Mouse (Mus musculus): Measurements from ENCODE around the gene Vps26a. TPM values are rescaled to one million over a fixed set of nuclear protein-coding genes. Genes with fewer than 3 reads are reported as not detected.

The Vps26a gene
- 107 and 117 TPM in 2 replicates for polyA plus RNA-seq (2014; fragmentation: Nextera tagmentation; extraction: Ambion mirVana)

DNA sequence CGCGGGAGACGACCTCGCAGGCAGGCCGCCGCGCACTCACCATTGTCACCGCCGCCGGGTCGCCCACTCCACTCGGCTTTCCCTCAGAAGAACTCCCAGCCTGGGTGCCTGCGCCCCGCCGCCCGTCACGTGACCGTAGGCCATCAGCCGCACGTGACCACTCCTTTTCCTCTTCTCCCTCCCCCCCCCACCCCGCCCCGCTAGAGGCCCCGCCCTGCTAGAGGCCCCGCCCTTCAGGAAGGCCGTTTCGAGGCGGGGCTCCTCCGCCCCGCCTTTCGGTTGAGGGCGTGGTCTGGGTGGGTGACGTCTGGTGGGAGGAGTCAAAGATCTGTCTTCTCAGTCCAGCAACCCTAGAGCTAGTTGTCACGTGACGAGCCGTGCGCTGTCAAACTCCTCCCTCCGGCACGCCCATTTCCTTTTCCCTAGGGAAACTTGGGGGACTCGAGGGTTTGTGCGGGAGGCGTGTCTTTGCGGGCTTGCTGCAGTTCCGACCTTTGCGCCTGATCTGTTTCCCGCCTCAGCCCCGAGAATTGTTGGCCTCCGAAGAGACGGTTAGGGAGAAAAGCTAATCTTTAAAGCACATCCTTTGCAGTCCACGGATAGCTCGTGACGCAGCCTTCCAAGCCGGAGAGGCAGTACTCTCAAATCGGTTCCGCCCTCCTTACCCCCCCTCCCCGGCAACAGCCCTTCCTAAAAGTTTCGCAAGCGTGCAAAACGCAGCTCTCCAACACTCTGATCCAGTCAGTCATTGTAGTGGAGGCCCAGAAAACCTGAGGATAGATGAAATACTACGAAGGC is at the start of gene Vps26a:
Vps26a (minus strand) TSS at position 188 of the 798 bp plus-strand sequence.
- peak within 1 kb of the TSS; percentile 80 for H3K27ac ChIP-seq (ENCODE audit: low read depth, low read length)
- H3K36me3 ChIP-seq (ENCODE audit: control insufficient read depth, insufficient read depth, low read length) = no peaks in the 10 kb centered on the region
- under 1% methylated on average over 59 of the region's 59 CpGs for WGBS
- no peaks in the 10 kb centered on the region for H3K9me3 ChIP-seq (ENCODE audit: control insufficient read depth, low read length)
- no peaks in the 10 kb centered on the region for H3K27me3 ChIP-seq (ENCODE audit: control insufficient read depth, insufficient read depth, low read length)
- peak within 1 kb of the TSS; percentile 87 for H3K9ac ChIP-seq (ENCODE audit: low read length)
- peak; percentile 90 for ATAC-seq (ENCODE audit: low FRiP score)
- H3K4me3 ChIP-seq (ENCODE audit: low read depth, low read length) = peak within 1 kb of the TSS; percentile 95
- peak; percentile 100 for DNase-seq (ENCODE audit: low spot score, missing footprints)
- H3K4me1 ChIP-seq (ENCODE audit: control insufficient read depth, insufficient read depth, low read length) = no peaks in the 10 kb centered on the region
- peak within 1 kb of the TSS; percentile 73 for H3K4me2 ChIP-seq

DNA sequence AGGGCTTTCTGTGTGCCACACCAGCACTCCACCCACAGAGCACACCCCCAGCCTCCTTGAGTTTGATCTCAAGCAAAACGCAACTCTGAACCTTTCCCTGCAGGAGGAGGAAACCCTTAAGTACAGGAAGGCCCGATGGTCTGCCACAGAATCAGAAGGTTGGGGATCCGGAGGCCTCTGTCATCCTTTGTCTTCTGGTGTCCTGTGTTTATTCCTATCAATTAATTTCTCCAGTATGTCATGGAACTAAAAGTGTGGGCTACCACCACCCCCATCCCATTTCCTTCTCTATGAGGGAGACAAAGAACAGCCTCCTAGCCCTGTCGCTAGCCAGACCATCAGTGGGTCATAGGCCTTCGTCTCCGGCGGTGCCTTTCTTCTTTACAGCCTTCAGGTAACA is 47.9 kb upstream of the Vps26a start:
- H3K4me2 ChIP-seq = no peak overlapping the region
- no peaks in the 10 kb centered on the region for H3K4me1 ChIP-seq (ENCODE audit: control insufficient read depth, insufficient read depth, low read length)
- DNase-seq (ENCODE audit: low spot score, missing footprints) = no peak
- no peaks in the 10 kb centered on the region for H3K9me3 ChIP-seq (ENCODE audit: control insufficient read depth, low read length)
- no peaks in the 10 kb centered on the region for H3K27me3 ChIP-seq (ENCODE audit: control insufficient read depth, insufficient read depth, low read length)
- no peak for ATAC-seq (ENCODE audit: low FRiP score)
- no peak overlapping the region for H3K4me3 ChIP-seq (ENCODE audit: low read depth, low read length)
- no peak overlapping the region for H3K27ac ChIP-seq (ENCODE audit: low read depth, low read length)
- no peaks in the 10 kb centered on the region for H3K36me3 ChIP-seq (ENCODE audit: control insufficient read depth, insufficient read depth, low read length)
- WGBS = 83% methylated on average over 7 of the region's 7 CpGs
- H3K9ac ChIP-seq (ENCODE audit: low read length) = no peak overlapping the region

DNA sequence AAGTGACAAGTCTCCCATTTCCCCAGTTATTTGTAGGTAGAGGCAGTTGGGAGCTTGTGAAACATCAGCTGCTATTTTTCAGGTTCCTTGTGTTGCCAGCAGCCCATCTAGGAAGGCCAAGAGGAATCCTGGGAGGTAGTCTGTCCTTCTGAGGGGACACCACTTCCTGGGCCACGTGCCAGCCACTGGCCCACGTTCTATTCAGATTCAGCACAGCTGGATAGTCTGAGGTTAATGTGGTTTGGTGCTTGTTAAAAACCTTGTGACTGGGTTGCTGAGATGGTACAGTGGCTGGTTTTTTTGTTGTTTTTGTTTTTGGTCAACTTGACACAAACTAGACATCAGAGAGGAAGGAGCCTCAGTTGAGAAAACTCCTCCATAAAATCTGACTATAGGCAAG is 46.2 kb upstream of the Vps26a start:
- Histone ChIP-seq H3K27me3 (ENCODE audit: control insufficient read depth, insufficient read depth, low read length) (no peaks in the 10 kb centered on the region), H3K4me1 (ENCODE audit: control insufficient read depth, insufficient read depth, low read length) (no peaks in the 10 kb centered on the region), H3K4me3 (ENCODE audit: low read depth, low read length) (no peak overlapping the region), H3K27ac (ENCODE audit: low read depth, low read length) (no peak overlapping the region), H3K36me3 (ENCODE audit: control insufficient read depth, insufficient read depth, low read length) (no peaks in the 10 kb centered on the region), H3K9ac (ENCODE audit: low read length) (no peak overlapping the region), H3K4me2 (no peak overlapping the region), H3K9me3 (ENCODE audit: control insufficient read depth, low read length) (no peaks in the 10 kb centered on the region)
- 58% methylated on average over 2 of the region's 2 CpGs for WGBS
- ATAC-seq (ENCODE audit: low FRiP score) (no peak), DNase-seq (ENCODE audit: low spot score, missing footprints) (no peak)

DNA sequence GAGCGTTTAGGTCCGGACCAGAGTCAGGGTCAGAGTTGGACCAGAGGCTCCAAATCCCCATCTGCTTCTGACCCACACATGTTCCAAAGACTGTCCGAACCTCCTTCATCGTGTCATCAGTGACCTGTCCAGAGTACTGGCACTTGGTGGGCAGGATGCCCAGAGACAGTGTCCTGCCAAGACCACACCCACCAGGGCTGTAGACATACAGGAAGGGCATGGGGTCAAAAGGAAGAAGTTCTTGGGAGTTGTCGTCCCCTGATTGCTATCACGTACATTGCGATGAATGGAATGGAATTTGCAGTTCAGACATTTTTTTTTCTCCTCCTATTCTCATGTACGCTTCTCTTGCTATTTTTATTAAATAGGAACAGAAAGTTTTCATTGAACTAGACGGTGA is 43.6 kb upstream of the Vps26a start:
- Histone ChIP-seq H3K36me3 (ENCODE audit: control insufficient read depth, insufficient read depth, low read length) (no peaks in the 10 kb centered on the region), H3K4me1 (ENCODE audit: control insufficient read depth, insufficient read depth, low read length) (no peaks in the 10 kb centered on the region), H3K27me3 (ENCODE audit: control insufficient read depth, insufficient read depth, low read length) (no peaks in the 10 kb centered on the region), H3K4me3 (ENCODE audit: low read depth, low read length) (no peak overlapping the region), H3K9ac (ENCODE audit: low read length) (no peak overlapping the region), H3K9me3 (ENCODE audit: control insufficient read depth, low read length) (no peaks in the 10 kb centered on the region), H3K4me2 (no peak overlapping the region), H3K27ac (ENCODE audit: low read depth, low read length) (no peak overlapping the region)
- WGBS = 92% methylated on average over 9 of the region's 9 CpGs
- DNase-seq (ENCODE audit: low spot score, missing footprints) = no peak
- no peak for ATAC-seq (ENCODE audit: low FRiP score)

DNA sequence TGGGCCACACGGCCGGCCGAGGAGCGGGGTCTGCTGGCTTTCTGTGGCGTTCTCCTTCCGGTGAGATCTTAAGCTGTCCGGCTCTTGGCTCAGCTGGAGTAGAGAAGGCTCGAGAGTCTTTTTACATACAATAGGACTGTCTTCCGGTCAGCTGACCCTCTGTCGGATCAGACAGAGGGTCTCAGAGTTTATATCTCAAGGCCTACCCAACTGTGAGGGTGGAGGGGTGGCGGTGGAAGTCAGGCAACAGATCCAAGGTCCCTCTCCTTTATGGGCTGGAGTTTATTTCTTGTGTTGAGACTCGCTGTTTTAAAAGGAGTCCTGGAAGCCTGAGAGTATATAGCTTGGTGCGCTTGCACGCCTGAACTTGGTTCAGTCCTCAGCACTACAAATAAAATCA is 40.7 kb upstream of the Vps26a start, which contains the start of gene Srgn:
Srgn (minus strand) TSS at position 101 of the 400 bp plus-strand sequence.
- WGBS = 86% methylated on average over 14 of the region's 14 CpGs

DNA sequence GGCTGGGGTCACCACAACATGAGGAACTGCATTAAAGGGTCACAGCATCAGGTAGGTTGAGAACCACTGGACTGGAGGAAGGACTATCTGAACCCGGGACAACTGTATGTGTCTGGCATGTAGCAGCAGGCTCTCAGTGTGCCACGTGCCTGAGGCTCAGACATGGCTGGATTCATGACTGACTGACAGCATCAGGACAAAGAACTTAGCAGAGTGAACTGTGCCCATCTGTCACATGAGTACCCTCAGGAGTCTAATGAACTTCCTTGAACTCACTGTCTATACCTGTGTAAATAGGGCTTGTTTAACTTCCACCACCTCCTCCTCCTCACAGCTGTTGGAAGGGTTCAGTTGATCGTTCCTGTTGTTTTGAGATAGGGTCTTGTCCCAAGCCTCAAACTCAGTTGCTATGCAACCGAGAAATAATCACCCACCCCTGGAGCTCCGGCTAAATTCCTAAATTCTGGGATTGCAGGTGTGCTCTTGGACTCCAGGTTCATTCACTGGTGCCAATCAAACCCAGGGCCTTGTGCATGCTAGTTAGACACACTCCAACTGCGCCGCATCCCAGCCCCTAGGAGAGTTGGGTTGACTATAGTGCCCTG is 35.8 kb upstream of the Vps26a start:
- ATAC-seq (ENCODE audit: low FRiP score) = no peak
- no peaks in the 10 kb centered on the region for H3K4me1 ChIP-seq (ENCODE audit: control insufficient read depth, insufficient read depth, low read length)
- H3K27ac ChIP-seq (ENCODE audit: low read depth, low read length) = no peak overlapping the region
- no peaks in the 10 kb centered on the region for H3K36me3 ChIP-seq (ENCODE audit: control insufficient read depth, insufficient read depth, low read length)
- H3K4me2 ChIP-seq = no peak overlapping the region
- no peak overlapping the region for H3K4me3 ChIP-seq (ENCODE audit: low read depth, low read length)
- WGBS = 84% methylated on average over 7 of the region's 7 CpGs
- DNase-seq (ENCODE audit: low spot score, missing footprints) = no peak
- H3K9me3 ChIP-seq (ENCODE audit: control insufficient read depth, low read length) = no peaks in the 10 kb centered on the region
- no peak overlapping the region for H3K9ac ChIP-seq (ENCODE audit: low read length)
- no peaks in the 10 kb centered on the region for H3K27me3 ChIP-seq (ENCODE audit: control insufficient read depth, insufficient read depth, low read length)

More for the DNA sequence above, 40.7 kb upstream of the Vps26a start, which contains the start of gene Srgn:
- H3K27me3 ChIP-seq (ENCODE audit: control insufficient read depth, insufficient read depth, low read length) = no peaks in the 10 kb centered on the region
- no peak for DNase-seq (ENCODE audit: low spot score, missing footprints)
- no peak within 1 kb of the TSS for H3K9ac ChIP-seq (ENCODE audit: low read length)
- no peaks in the 10 kb centered on the region for H3K36me3 ChIP-seq (ENCODE audit: control insufficient read depth, insufficient read depth, low read length)
- no peak within 1 kb of the TSS for H3K4me2 ChIP-seq
- H3K27ac ChIP-seq (ENCODE audit: low read depth, low read length) = no peak within 1 kb of the TSS
- H3K4me3 ChIP-seq (ENCODE audit: low read depth, low read length) = no peak within 1 kb of the TSS
- ATAC-seq (ENCODE audit: low FRiP score) = no peak
- H3K9me3 ChIP-seq (ENCODE audit: control insufficient read depth, low read length) = no peaks in the 10 kb centered on the region
- H3K4me1 ChIP-seq (ENCODE audit: control insufficient read depth, insufficient read depth, low read length) = no peaks in the 10 kb centered on the region

DNA sequence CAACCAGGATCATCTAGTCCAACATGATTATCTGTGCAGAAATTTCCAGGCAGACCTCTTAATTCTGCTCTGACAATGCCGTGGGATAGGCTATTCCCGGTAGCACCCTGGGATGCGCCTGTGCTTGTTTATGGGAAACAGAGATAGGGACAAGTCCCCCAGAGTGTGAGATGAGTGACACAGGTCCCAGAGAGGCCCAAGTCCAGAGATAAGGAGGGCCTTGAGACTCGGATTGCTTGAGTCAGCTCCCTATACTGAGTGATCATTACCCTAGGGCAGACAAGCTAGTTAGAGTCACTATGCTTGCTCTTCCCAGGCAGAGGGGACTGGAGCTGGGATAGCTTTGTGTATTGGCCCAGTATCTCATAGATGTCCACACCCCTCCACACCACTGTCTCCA is 35.2 kb upstream of the Vps26a start:
- no peaks in the 10 kb centered on the region for H3K9me3 ChIP-seq (ENCODE audit: control insufficient read depth, low read length)
- DNase-seq (ENCODE audit: low spot score, missing footprints) = no peak
- H3K27me3 ChIP-seq (ENCODE audit: control insufficient read depth, insufficient read depth, low read length) = no peaks in the 10 kb centered on the region
- H3K27ac ChIP-seq (ENCODE audit: low read depth, low read length) = no peak overlapping the region
- 78% methylated on average over 4 of the region's 4 CpGs for WGBS
- H3K4me3 ChIP-seq (ENCODE audit: low read depth, low read length) = no peak overlapping the region
- ATAC-seq (ENCODE audit: low FRiP score) = no peak
- no peaks in the 10 kb centered on the region for H3K4me1 ChIP-seq (ENCODE audit: control insufficient read depth, insufficient read depth, low read length)
- H3K4me2 ChIP-seq = no peak overlapping the region
- H3K36me3 ChIP-seq (ENCODE audit: control insufficient read depth, insufficient read depth, low read length) = no peaks in the 10 kb centered on the region
- no peak overlapping the region for H3K9ac ChIP-seq (ENCODE audit: low read length)

DNA sequence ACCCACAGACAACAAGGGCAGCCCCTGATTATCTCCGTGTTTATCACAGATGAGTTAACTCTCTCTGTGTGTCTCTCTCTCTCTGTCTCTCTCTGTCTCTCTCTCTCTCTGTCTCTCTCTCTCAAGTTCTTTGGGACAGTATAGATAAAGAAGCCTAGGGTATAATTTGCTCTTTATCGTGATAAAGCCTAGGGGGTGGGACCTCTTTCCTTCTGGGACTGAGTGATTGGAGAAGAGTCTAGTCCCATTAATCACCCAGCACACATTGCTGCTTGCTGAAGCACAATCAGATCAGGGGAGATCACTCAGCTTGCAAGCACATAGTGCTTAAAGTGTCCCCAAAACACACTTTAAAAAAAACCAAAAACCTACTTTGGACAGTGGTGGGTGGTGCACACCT is 34.3 kb upstream of the Vps26a start:
- Histone ChIP-seq H3K4me3 (ENCODE audit: low read depth, low read length) (no peak overlapping the region), H3K9ac (ENCODE audit: low read length) (no peak overlapping the region), H3K9me3 (ENCODE audit: control insufficient read depth, low read length) (no peaks in the 10 kb centered on the region), H3K4me2 (no peak overlapping the region), H3K27ac (ENCODE audit: low read depth, low read length) (no peak overlapping the region), H3K36me3 (ENCODE audit: control insufficient read depth, insufficient read depth, low read length) (no peaks in the 10 kb centered on the region), H3K27me3 (ENCODE audit: control insufficient read depth, insufficient read depth, low read length) (no peaks in the 10 kb centered on the region), H3K4me1 (ENCODE audit: control insufficient read depth, insufficient read depth, low read length) (no peaks in the 10 kb centered on the region)
- ATAC-seq (ENCODE audit: low FRiP score) = no peak
- no peak for DNase-seq (ENCODE audit: low spot score, missing footprints)
- 89% methylated on average over 2 of the region's 2 CpGs for WGBS

DNA sequence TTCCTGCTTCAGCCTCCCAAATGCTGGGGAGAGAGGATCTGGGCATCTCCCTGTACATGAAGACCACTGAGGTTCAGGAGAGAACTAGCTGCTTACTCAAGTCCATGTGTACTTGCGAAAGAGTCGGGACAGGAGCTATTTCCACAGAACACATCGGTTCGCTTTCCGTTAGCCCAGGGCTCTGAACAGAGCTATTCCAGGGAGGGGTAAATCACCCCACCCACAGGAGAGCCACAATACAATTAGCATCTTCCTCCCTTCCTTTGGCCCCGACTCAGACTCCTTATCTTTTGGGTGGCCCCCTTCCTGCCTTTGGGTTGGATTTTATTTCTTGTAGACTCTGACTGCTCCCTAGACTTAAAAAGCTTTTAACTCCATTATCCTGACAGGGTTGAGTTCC is 30.9 kb upstream of the Vps26a start:
- Histone ChIP-seq H3K27me3 (ENCODE audit: control insufficient read depth, insufficient read depth, low read length) (no peaks in the 10 kb centered on the region), H3K36me3 (ENCODE audit: control insufficient read depth, insufficient read depth, low read length) (no peaks in the 10 kb centered on the region), H3K4me2 (no peak overlapping the region), H3K27ac (ENCODE audit: low read depth, low read length) (no peak overlapping the region), H3K9ac (ENCODE audit: low read length) (no peak overlapping the region), H3K4me1 (ENCODE audit: control insufficient read depth, insufficient read depth, low read length) (no peaks in the 10 kb centered on the region), H3K9me3 (ENCODE audit: control insufficient read depth, low read length) (no peaks in the 10 kb centered on the region), H3K4me3 (ENCODE audit: low read depth, low read length) (no peak overlapping the region)
- DNase-seq (ENCODE audit: low spot score, missing footprints) (no peak), ATAC-seq (ENCODE audit: low FRiP score) (no peak)
- WGBS = 89% methylated on average over 6 of the region's 6 CpGs

Measured in midbrain, embryonic 11.5 days (tissue).